Mouse (Mus musculus) retina, adult 2 months (tissue): ENCODE data around the gene Akap8.

Experiments used
- DNase-seq: peaks from one replicate; pipeline ENCODE4 v3.0.0-alpha.2; 2012; ENCODE audit warnings: low read depth, low spot score

Akap8 gene

GRCm38 (mm10) chr17:32284262-32285137 lies 36.5 kb downstream of the Akap8 start, which contains the start of gene Brd4:
Brd4 (minus strand) TSS chr17:32284722.
- peak; percentile 73 for DNase-seq

GRCm38 (mm10) chr17:32283771-32284221 lies 37.2 kb downstream of the Akap8 start:
- peak; percentile 18 for DNase-seq

DNA sequence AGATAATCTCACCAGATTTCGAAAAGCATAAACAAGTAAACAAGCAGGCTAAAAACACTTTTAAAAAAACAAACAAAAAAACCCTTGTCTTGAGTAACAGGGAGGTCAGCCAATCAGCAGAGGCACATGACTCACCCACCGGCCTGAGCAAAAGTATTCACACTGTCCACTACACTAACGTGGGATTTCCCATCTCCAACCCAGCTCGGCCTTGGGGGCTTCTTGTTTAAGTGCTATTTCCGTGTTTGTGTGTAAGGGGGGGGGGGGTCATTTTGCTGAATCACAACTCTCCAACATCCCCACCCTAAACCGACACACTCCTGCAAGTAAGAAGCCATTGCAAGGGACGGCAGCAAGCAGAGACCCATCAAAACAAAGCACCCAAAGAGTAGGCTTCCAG lies 37.7 kb downstream of the Akap8 start:
- no peak for DNase-seq

DNA sequence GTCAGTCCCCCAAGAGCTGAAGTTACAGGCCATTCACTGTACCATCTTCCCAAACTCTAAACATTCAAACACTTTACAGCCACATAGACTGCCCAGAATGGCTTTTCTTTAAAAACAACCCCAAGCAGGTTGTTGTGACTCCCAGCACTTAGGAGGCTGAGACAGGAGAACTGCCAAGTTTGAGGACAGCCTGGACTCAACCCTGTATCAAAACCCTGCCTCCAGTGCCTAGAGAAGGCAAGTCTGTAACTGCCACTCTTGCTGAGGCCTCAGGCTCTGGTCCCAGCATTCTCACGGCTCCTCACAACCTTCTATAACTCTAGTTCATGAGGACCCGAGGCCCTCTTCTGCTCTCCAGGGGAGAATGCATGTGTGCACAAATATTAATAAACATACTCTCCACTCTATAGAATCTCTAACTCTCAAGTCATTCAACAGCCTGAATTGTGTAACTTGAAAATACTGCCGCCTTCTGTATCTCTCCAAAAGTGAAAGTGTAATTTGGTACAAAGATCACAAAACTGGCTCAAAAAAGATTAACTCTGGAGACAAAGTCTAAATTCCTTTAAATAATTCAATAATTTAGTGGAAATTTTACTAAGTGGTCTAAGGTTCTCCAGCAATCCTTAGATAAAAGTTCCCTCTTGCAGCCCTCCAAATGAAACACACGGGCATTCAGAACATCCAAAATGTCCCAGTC lies 39.3 kb downstream of the Akap8 start:
- no peak for DNase-seq

DNA sequence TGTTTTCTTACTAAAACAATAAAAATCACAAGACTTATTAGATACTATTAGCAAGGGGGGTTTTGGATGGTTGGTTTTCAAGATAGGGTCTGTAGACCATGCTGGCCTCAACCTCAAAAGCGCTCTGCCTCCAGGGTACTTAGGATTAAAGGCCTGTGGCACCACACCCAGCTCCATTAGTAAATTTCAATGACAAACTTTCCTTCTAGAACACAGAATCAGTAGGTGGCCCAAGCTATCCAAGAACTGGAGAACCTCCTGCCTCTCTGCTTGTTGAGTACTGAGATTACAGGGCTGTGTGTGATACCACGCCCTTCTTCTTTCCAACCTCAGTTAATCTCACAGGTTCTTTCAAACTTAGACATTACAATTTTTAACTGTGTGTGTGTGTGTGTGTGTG lies 39.9 kb downstream of the Akap8 start:
- DNase-seq = no peak

DNA sequence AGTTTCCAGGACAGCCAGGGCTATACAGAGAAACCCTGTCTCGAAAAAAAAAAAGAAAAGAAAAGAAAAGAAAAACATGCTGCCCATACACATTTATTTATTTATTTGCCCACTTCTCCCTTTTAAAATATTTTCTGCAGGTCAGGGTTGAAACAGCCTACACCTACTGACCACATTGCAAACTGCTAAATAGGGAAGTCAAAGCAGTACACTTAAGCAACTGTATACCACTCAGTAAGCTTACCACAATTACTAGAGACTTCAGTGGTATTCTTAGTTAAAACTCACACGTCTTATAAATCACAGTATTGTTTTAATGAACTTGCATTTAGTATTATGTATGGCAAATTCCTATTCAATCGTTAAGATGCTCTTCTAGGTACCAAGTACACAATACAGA lies 40.5 kb downstream of the Akap8 start:
- no peak for DNase-seq

- no peak for DNase-seq
Measured at GRCm38 (mm10) chr17:32277201-32277600, 43.8 kb downstream of the Akap8 start.

GRCm38 (mm10) chr17:32275568-32275967 lies 45.5 kb downstream of the Akap8 start:
- no peak for DNase-seq

DNA sequence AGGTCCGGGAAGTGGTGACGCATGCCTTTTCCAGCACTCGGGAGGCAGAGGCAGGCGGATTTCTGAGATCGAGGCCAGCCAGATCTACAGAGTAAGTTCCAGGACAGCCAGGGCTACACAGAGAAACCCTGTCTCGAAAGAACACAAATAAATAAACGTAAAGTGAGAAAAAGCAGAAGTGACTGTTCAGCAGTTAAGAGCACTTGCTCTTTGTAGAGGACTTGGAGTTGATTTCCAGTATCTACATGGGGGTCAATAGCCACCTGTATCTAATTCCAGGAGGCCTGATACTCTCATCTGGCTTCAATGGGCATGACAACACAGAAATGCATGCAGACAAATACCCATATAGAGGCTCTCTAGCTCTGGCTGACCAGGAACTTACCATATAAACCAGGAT lies 51.9 kb downstream of the Akap8 start:
- no peak for DNase-seq

DNA sequence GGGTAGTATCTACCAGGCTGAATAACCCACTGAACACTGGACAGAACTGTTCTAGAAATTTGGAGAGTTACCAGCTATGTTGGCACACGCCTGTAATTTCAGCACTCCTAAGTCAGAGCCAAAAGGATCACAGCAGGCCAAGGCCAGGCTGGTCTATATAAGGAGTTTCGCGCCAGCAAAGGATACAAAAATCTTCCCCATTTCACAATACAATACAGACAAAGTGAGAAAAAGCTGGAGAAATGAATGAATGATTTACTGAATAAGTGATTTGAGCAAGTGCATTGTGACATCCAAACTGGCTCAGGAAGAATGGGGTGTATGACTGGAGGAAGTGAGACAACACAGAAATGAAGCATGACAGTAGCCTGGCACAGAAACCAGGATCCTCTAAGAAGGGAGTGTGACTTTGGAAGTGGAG lies 52.5 kb downstream of the Akap8 start:
- DNase-seq = no peak

- no peak for DNase-seq
Measured at GRCm38 (mm10) chr17:32268096-32268495, 52.9 kb downstream of the Akap8 start.

DNA sequence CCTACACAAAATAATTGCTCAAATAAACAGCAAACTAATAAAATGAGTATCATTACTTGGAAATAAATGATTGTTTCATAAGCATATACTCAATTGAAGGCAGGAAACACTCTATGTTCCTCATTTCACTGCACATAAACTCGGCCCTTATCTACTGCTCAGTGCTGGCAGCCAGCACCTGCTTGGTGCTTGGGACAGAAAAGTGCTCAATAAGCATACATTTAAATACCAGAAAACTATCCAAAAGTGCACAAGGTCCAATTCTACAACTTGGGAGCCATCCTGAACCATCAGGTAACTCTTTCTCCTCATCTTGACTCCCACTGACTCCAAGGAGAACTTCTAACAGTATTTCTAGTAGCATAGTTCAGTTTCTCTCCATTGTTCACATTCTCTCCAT lies 53.4 kb downstream of the Akap8 start:
- no peak for DNase-seq

DNA sequence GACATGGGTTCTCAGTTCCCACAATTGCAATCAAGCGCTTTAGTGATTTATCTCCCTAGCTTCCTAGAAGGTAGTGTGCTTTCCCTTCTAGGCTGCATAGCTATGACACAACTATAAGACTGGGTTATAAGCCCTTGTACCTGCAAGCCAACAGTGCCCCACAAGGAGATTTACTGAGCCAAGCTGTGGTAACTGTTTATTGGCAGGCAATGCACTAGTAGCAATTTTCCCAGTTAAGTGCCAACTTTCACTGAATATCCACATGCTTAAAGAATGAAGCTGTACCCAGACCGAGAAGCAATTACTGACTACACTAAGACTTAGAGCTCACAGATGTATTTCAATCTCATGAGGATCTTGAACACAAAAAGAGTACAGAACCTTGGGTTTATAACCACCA lies 57.4 kb downstream of the Akap8 start:
- no peak for DNase-seq

DNA sequence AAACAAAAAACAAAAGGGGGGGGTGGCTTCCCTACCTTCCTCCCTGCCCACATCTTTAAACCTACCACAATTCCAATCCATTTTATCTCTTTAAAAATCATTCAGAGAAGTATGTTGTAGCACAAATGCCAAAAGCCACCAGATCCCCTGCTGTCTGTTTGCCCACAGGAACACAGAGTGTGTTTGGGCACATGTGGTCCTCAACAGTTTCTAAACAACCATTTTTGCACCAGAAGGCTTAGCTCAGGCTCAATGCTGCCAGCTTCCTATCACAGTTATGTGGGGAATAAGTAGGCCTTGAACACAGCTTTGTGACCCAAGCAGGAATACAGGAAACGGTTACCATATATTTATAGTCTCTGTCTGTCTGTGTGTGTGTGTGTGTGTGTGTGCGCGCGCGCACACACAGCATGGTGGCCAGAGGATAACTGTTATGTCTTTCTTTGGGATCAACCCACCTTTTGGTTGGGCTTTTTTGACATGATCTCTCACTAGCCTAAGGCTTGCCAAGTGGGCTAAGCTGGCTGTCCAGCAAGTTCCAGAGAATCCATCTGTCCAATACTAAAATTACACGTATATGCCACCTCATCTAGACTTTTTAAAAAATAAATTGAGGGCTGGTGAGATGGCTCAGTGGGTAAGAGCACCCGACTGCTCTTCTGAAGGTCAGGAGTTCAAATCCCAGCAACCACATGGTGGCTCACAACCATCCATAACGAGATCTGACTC lies 58.0 kb downstream of the Akap8 start:
- DNase-seq = no peak

DNA sequence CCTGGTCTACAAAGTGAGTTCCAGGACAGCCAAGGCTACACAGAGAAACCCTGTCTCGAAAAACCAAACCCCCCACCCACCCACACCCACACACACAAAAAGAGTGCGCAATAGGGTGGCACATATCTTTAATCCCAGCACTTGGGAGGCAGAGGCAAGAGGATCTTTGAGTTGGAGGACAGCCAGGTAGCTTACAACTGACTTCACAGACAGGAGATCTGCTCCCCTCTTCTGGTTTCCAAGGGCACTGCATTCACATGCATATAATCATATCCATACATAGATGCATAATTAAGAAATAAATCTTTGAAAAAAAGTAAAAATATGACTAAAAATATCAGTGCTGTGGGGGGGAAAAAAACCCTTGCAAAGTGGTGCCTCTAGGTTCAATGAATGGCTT lies 62.2 kb downstream of the Akap8 start:
- no peak for DNase-seq

- no peak for DNase-seq
Measured at GRCm38 (mm10) chr17:32257944-32258343, 63.1 kb downstream of the Akap8 start.

DNA sequence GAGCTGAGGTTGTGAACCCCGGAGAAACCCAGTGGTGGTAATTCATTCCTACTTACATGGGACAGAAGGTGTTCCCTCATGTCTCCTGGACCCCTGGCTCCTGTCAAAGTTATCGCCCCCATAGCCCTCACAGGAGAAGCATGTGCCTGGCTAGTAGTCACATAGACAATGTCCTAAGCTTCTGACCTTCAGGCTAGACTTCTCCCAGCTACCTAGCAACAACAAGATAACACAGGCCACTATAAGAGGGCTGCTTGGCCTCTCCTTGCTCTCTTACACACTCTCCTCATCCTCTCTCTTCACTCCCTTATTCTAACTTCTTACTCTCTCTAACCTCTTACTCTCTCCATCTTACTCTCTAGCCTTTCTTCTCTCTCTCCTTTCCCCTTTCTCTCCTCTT lies 63.6 kb downstream of the Akap8 start:
- DNase-seq = no peak

GRCm38 (mm10) chr17:32256896-32257295 lies 64.1 kb downstream of the Akap8 start:
- no peak for DNase-seq
